In the genomic region with DNA sequence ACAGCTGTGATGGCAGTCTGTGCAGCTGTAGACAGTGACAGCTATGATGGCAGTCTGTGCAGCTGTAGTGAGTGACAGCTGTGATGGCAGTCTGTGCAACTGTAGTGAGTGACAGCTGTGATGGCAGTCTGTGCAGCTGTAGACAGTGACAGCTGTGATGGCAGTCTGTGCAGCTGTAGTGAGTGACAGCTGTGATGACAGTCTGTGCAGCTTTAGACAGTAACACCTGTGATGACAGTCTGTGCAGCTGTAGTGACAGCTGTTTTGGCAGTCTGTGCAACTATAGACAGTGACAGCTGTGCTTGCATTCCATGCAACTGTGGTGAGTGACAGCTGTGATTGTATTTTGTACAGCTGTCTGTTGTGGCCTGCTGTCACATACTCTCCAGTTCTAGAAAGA, we compare ENCODE assay signal across 29 mouse cellular contexts. TPM values are rescaled to one million over a fixed set of nuclear protein-coding genes. Genes with fewer than 3 reads are reported as not detected.
A peak's percentile ranks its signal among the peaks of the same experiment; 100 is the strongest.
DNase-seq lines count a peak whose midpoint lies in the region; ATAC-seq and TF ChIP-seq lines count a peak whose summit lies in the region.
"Had no signal": no experiment of that assay in that cellular context is flagged by ENCODE, and none has a peak within 500 bp of the region (broad histone marks: within the 10 kb centered on the region; RNA-seq: fewer than 3 reads in every experiment).

No protein-coding gene starts in this region.

- H3K9me3 ChIP-seq in forebrain, embryonic 14.5 days (replicated peaks; ENCODE audit: control insufficient read depth, low read length), result no peaks in the 10 kb centered on the region
- no peaks in the 10 kb centered on the region for H3K9me3 ChIP-seq in forebrain, postnatal 0 days (ENCODE audit: low read length)
- H3K9me3 ChIP-seq in midbrain, embryonic 10.5 days (replicated peaks), result 0 out of 2 replicates have a peak, but pooled peaks cover 3% of the 10 kb centered on the region
- no peaks in the 10 kb centered on the region for H3K9me3 ChIP-seq in midbrain, embryonic 13.5 days
- peaks cover 2% of the 10 kb centered on the region; the same call in 1 of the 2 replicates for H3K9me3 ChIP-seq in heart, embryonic 10.5 days
- H3K9me3 ChIP-seq: heart, embryonic 13.5 days; kidney, embryonic 15.5 days; midbrain, embryonic 12.5 days; stomach, embryonic 15.5 days had no signal

- H3K4me1 ChIP-seq in forebrain, embryonic 14.5 days (ENCODE audit: control insufficient read depth, insufficient read depth, low read length), result no peaks in the 10 kb centered on the region
- no peaks in the 10 kb centered on the region for H3K4me1 ChIP-seq in forebrain, postnatal 0 days (ENCODE audit: insufficient read depth)
- H3K4me1 ChIP-seq in midbrain, embryonic 10.5 days, result no peaks in the 10 kb centered on the region
- H3K4me1 ChIP-seq in midbrain, embryonic 13.5 days (replicated peaks), result no peaks in the 10 kb centered on the region
- no peaks in the 10 kb centered on the region for H3K4me1 ChIP-seq in heart, embryonic 10.5 days
- H3K4me1 ChIP-seq: forebrain, embryonic 13.5 days; heart, embryonic 13.5 days; kidney, embryonic 15.5 days; midbrain, embryonic 12.5 days; stomach, embryonic 15.5 days had no signal

- ATAC-seq in forebrain, embryonic 14.5 days, result no peak
- no peak; the same call in 1 of the 2 replicates for ATAC-seq in forebrain, postnatal 0 days
- no peak for ATAC-seq in midbrain, embryonic 13.5 days
- no peak for ATAC-seq in granulocyte monocyte progenitor cell, adult 5-6 weeks (replicated peaks; ENCODE audit: poor library complexity, severe bottlenecking)
- ATAC-seq: CD4-positive, CD25-positive, alpha-beta regulatory T cell, adult 4 months; forebrain, embryonic 13.5 days; hindbrain, embryonic 16.5 days had no signal

- no peak overlapping the region for H3K4me3 ChIP-seq in forebrain, embryonic 14.5 days (ENCODE audit: low read depth, low read length)
- H3K4me3 ChIP-seq in forebrain, postnatal 0 days (ENCODE audit: low read depth, low read length), result no peak overlapping the region
- no peak overlapping the region for H3K4me3 ChIP-seq in midbrain, embryonic 10.5 days
- H3K4me3 ChIP-seq in midbrain, embryonic 13.5 days (replicated peaks), result no peak overlapping the region
- H3K4me3 ChIP-seq in heart, embryonic 10.5 days, result no peak overlapping the region
- H3K4me3 ChIP-seq: forebrain, embryonic 13.5 days; heart, adult 2 months; heart, embryonic 13.5 days; kidney, embryonic 15.5 days; midbrain, embryonic 12.5 days; stomach, embryonic 15.5 days had no signal

- TF ChIP-seq POLR2A in brain, embryonic 14.5 days (IDR thresholded peaks at IDR 0.05; ENCODE audit: borderline replicate concordance, extremely low read depth, insufficient read depth, insufficient read length, poor library complexity, severe bottlenecking), result no peak

- TF ChIP-seq CTCF in forebrain, postnatal 0 days (IDR thresholded peaks at IDR 0.05; ENCODE audit: low read depth), result no peak
- no peak for TF ChIP-seq CTCF in brain, embryonic 14.5 days (IDR thresholded peaks at IDR 0.05; ENCODE audit: borderline replicate concordance, extremely low read depth, insufficient read depth, insufficient read length)

- H3K36me3 ChIP-seq in forebrain, embryonic 14.5 days (ENCODE audit: control insufficient read depth, insufficient read depth, low read length), result no peaks in the 10 kb centered on the region
- H3K36me3 ChIP-seq in forebrain, postnatal 0 days (ENCODE audit: insufficient read depth), result no peaks in the 10 kb centered on the region
- no peaks in the 10 kb centered on the region for H3K36me3 ChIP-seq in midbrain, embryonic 10.5 days
- H3K36me3 ChIP-seq in midbrain, embryonic 13.5 days, result no peaks in the 10 kb centered on the region
- no peaks in the 10 kb centered on the region for H3K36me3 ChIP-seq in heart, embryonic 10.5 days
- H3K36me3 ChIP-seq: heart, embryonic 13.5 days; kidney, embryonic 15.5 days; midbrain, embryonic 12.5 days; stomach, embryonic 15.5 days had no signal

- no peak overlapping the region for H3K4me2 ChIP-seq in forebrain, embryonic 14.5 days (ENCODE audit: low read length)
- H3K4me2 ChIP-seq in forebrain, postnatal 0 days (ENCODE audit: low read depth), result no peak overlapping the region
- H3K4me2 ChIP-seq in midbrain, embryonic 13.5 days (replicated peaks), result no peak overlapping the region
- H3K4me2 ChIP-seq: forebrain, embryonic 13.5 days; heart, embryonic 13.5 days; kidney, embryonic 15.5 days; midbrain, embryonic 12.5 days; stomach, embryonic 15.5 days had no signal

- no peak overlapping the region for H3K9ac ChIP-seq in forebrain, embryonic 14.5 days (ENCODE audit: low read length)
- no peak overlapping the region for H3K9ac ChIP-seq in forebrain, postnatal 0 days
- no peak overlapping the region for H3K9ac ChIP-seq in midbrain, embryonic 13.5 days (replicated peaks)
- H3K9ac ChIP-seq: forebrain, embryonic 13.5 days; heart, embryonic 13.5 days; kidney, embryonic 15.5 days; liver, embryonic 14.5 days; midbrain, embryonic 12.5 days; stomach, embryonic 15.5 days had no signal

- peak; percentile 0 for DNase-seq in forebrain, embryonic 14.5 days (ENCODE audit: low spot score)
- no peak for DNase-seq in forebrain, postnatal 0 days
- no peak for DNase-seq in midbrain, embryonic 10.5 days (ENCODE audit: low spot score)
- DNase-seq in brain, embryonic 14.5 days (ENCODE audit: low read depth), result peak; percentile 5
- no peak for DNase-seq in heart, embryonic 10.5 days (ENCODE audit: low spot score)
- DNase-seq: adrenal gland, postnatal 36 days; cerebellum, adult 9-10 months; cerebellum, postnatal 36 days; gastrocnemius, postnatal 25 days; heart, adult 2 months; heart, postnatal 10 days; kidney, adult 18-20 months; kidney, postnatal 25 days; liver; lung, adult 2 months; lung, postnatal 4 days; right cerebral cortex, postnatal 14 days; thymus, postnatal 14 days had no signal

- H3K27ac ChIP-seq in forebrain, embryonic 14.5 days (ENCODE audit: low read depth, low read length), result no peak overlapping the region
- H3K27ac ChIP-seq in forebrain, postnatal 0 days (ENCODE audit: low read depth, low read length), result no peak overlapping the region
- 0 out of 2 replicates have a peak overlapping the region, but pooled peaks have one; percentile 38 for H3K27ac ChIP-seq in midbrain, embryonic 10.5 days (replicated peaks)
- no peak overlapping the region for H3K27ac ChIP-seq in midbrain, embryonic 13.5 days
- no peak overlapping the region for H3K27ac ChIP-seq in heart, embryonic 10.5 days
- H3K27ac ChIP-seq: forebrain, embryonic 13.5 days; heart, adult 2 months; heart, embryonic 13.5 days; kidney, embryonic 15.5 days; liver, embryonic 14.5 days; midbrain, embryonic 12.5 days; stomach, embryonic 15.5 days had no signal

- no peaks in the 10 kb centered on the region for H3K27me3 ChIP-seq in forebrain, embryonic 14.5 days (replicated peaks; ENCODE audit: control insufficient read depth, insufficient read depth, low read length)
- H3K27me3 ChIP-seq in forebrain, postnatal 0 days (ENCODE audit: insufficient read depth, low read length), result no peaks in the 10 kb centered on the region
- no peaks in the 10 kb centered on the region for H3K27me3 ChIP-seq in midbrain, embryonic 10.5 days (ENCODE audit: low read depth, poor library complexity, severe bottlenecking)
- H3K27me3 ChIP-seq in midbrain, embryonic 13.5 days, result no peaks in the 10 kb centered on the region
- no peaks in the 10 kb centered on the region for H3K27me3 ChIP-seq in heart, embryonic 10.5 days (ENCODE audit: insufficient read depth, poor library complexity, severe bottlenecking)
- H3K27me3 ChIP-seq: forebrain, embryonic 13.5 days; heart, embryonic 13.5 days; kidney, embryonic 15.5 days; midbrain, embryonic 12.5 days; stomach, embryonic 15.5 days had no signal

RNA-seq across cellular contexts. Expression of a gene that starts 44.0 kb away (rescaled TPM):
- polyA plus RNA-seq in forebrain, embryonic 14.5 days (2014; fragmentation: Nextera tagmentation; extraction: Ambion mirVana), result 0.60 and 2.3 TPM in 2 replicates
- 2.4 and 5.5 TPM in 2 replicates for total RNA-seq in forebrain, postnatal 0 days (2014; rRNA removed)
- polyA plus RNA-seq in forebrain, postnatal 0 days (2015; fragmentation: Nextera tagmentation; extraction: Ambion mirVana), result 2.6 and 7.5 TPM in 2 replicates
- polyA plus RNA-seq in midbrain, embryonic 10.5 days (2016; fragmentation: Nextera tagmentation; extraction: Ambion mirVana), result 1.9 and 4.8 TPM in 2 replicates
- polyA plus RNA-seq in midbrain, embryonic 13.5 days (2015; fragmentation: Nextera tagmentation; extraction: Ambion mirVana), result 5.9 and 7.8 TPM in 2 replicates
- polyA plus RNA-seq in brain, embryonic 14.5 days (2012; rRNA removed), result 1.0 and 1.2 TPM in 2 replicates
- total RNA-seq in granulocyte monocyte progenitor cell, adult 5-6 weeks (2014; fragmentation: Nextera tagmentation), result 22.2 and 33.2 TPM in 2 replicates
- total RNA-seq in granulocyte monocyte progenitor cell, adult 5-6 weeks (2017), result 19.0 and 21.4 TPM in 2 replicates
- polyA plus RNA-seq in heart, embryonic 10.5 days (2016; fragmentation: Nextera tagmentation; extraction: Ambion mirVana), result 0.68 and 0.85 TPM in 2 replicates
- total RNA-seq: gastrocnemius, adult 18-20 months; gastrocnemius, postnatal 25 days had no signal

Comparison
In these comparisons a context has a peak if more than half of its experiments do, and no peak if none do; other contexts are left out.
1. DNase-seq: peak in forebrain, embryonic 14.5 days (single experiment) and brain, embryonic 14.5 days (single experiment); none in forebrain, postnatal 0 days (single experiment), midbrain, embryonic 10.5 days (single experiment) and heart, embryonic 10.5 days (single experiment).